Mouse (Mus musculus): ENCODE measurements around the gene Olfr876. TPM values are rescaled to one million over a fixed set of nuclear protein-coding genes. Genes with fewer than 3 reads are reported as not detected.

Gene Olfr876
- total and polyA plus RNA-seq, 3 experiments = not detected

DNA sequence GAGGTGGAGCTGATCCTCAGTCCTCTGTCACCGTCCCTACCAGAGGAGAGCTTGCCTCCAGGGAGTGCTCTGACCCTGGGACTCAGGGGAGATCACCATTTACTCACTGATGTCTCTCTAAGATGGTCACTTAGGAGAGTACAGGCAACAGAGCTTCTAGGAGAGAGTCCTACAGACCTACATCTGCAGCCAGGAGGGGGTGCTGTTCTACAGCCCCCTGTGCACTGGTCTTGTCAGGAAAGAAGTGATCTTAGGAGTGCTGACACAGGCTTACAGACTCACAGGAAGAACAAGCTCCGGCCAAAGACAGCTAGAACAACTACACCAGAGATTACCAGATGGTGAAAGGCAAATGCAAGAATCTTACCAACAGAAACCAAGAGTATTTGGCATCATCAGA lies 40.3 kb upstream of the Olfr876 start:
- no peaks in the 10 kb centered on the region for H3K9me3 ChIP-seq (replicated peaks; ENCODE audit: insufficient read depth, low read length)
- H3K9ac ChIP-seq (ENCODE audit: control insufficient read depth, low read depth, low read length, poor library complexity, severe bottlenecking) = no peak overlapping the region
- H3K4me1 ChIP-seq (ENCODE audit: control insufficient read depth in 1 of 2, insufficient read depth in 2 of 2, low read length in 2 of 2) = no peaks in the 10 kb centered on the region
- H3K27ac ChIP-seq (ENCODE audit: control insufficient read depth, low read depth, low read length) = no peak overlapping the region
- TF ChIP-seq RAD21 (IDR thresholded peaks at IDR 0.05; ENCODE audit: low read depth, low read length) = peak; percentile 24
- no peak for TF ChIP-seq UBTF (IDR thresholded peaks at IDR 0.05; ENCODE audit: borderline replicate concordance, insufficient read depth, low read depth, low read length)
- TF ChIP-seq CHD1 (IDR thresholded peaks at IDR 0.05; ENCODE audit: low read depth, low read length) = no peak
- no peak for TF ChIP-seq POLR2A (IDR thresholded peaks at IDR 0.05; ENCODE audit: control insufficient read depth in 1 of 2, insufficient read depth in 1 of 2, low read depth in 1 of 2, low read length in 2 of 2, poor library complexity in 1 of 2)
- no peak for TF ChIP-seq TBP (IDR thresholded peaks at IDR 0.05; ENCODE audit: low read depth, low read length)
- no peak for TF ChIP-seq JUND (IDR thresholded peaks at IDR 0.05; ENCODE audit: low read depth, low read length)
- peak; percentile 42 for TF ChIP-seq SMC3 (IDR thresholded peaks at IDR 0.05; ENCODE audit: low read depth, low read length)
- no peak for TF ChIP-seq MAFK (IDR thresholded peaks at IDR 0.05; ENCODE audit: borderline replicate concordance, low read depth, low read length)
- no peak for TF ChIP-seq MXI1 (IDR thresholded peaks at IDR 0.05; ENCODE audit: low read depth, low read length)
- no peak for TF ChIP-seq RCOR1 (IDR thresholded peaks at IDR 0.05; ENCODE audit: low read depth, low read length)
- no peak for TF ChIP-seq E2F4 (IDR thresholded peaks at IDR 0.05; ENCODE audit: borderline replicate concordance, low read depth, low read length)
- no peak for TF ChIP-seq ZKSCAN1 (IDR thresholded peaks at IDR 0.05; ENCODE audit: low read depth, low read length)
- no peak for TF ChIP-seq MAX (IDR thresholded peaks at IDR 0.05; ENCODE audit: low read length)
- TF ChIP-seq ZNF384 (IDR thresholded peaks at IDR 0.05; ENCODE audit: low read depth, low read length) = no peak
- TF ChIP-seq POLR2AphosphoS2 (IDR thresholded peaks at IDR 0.05; ENCODE audit: low read length) = no peak
- TF ChIP-seq CTCF (IDR thresholded peaks at IDR 0.05 in 2 of 3, conservative IDR thresholded peaks at IDR 0.05 in 1 of 3; ENCODE audit: control insufficient read depth in 1 of 3, insufficient read depth in 1 of 3, low read depth in 2 of 3, low read length in 3 of 3, poor library complexity in 1 of 3, severe bottlenecking in 1 of 3) = peak; percentile 16 to 33 (median 33); a peak in 5 of 6 replicates
- TF ChIP-seq MYC (IDR thresholded peaks at IDR 0.05; ENCODE audit: low read depth, low read length) = no peak
- H3K27me3 ChIP-seq (ENCODE audit: control insufficient read depth in 1 of 2, insufficient read depth in 2 of 2, low read length in 2 of 2) = no peaks in the 10 kb centered on the region; a peak in 1 of 4 replicates
- peak; percentile 18 for DNase-seq (ENCODE audit: low read depth, low spot score)
- no peaks in the 10 kb centered on the region for H3K36me3 ChIP-seq (ENCODE audit: control insufficient read depth in 1 of 2, insufficient read depth in 2 of 2, low read length in 2 of 2)
- no peak overlapping the region for H3K4me3 ChIP-seq (ENCODE audit: control insufficient read depth in 1 of 2, insufficient read depth in 1 of 2, low read depth in 2 of 2, low read length in 2 of 2)
- H3K79me2 ChIP-seq (ENCODE audit: control insufficient read depth, insufficient read depth, low read length, poor library complexity) = no peaks in the 10 kb centered on the region

GRCm38 (mm10) chr9:37770661-37771060 lies 32.2 kb upstream of the Olfr876 start:
- no peak overlapping the region for H3K27ac ChIP-seq (ENCODE audit: control insufficient read depth, low read depth, low read length)
- no peak overlapping the region for H3K9ac ChIP-seq (ENCODE audit: control insufficient read depth, low read depth, low read length, poor library complexity, severe bottlenecking)
- no peaks in the 10 kb centered on the region for H3K36me3 ChIP-seq (ENCODE audit: control insufficient read depth in 1 of 2, insufficient read depth in 2 of 2, low read length in 2 of 2)
- no peaks in the 10 kb centered on the region for H3K4me1 ChIP-seq (ENCODE audit: control insufficient read depth in 1 of 2, insufficient read depth in 2 of 2, low read length in 2 of 2)
- H3K9me3 ChIP-seq (replicated peaks; ENCODE audit: insufficient read depth, low read length) = no peaks in the 10 kb centered on the region
- no peak for DNase-seq (ENCODE audit: low read depth, low spot score)
- TF ChIP-seq BHLHE40 (IDR thresholded peaks at IDR 0.05; ENCODE audit: borderline replicate concordance, low read depth, low read length) (no peak), RAD21 (IDR thresholded peaks at IDR 0.05; ENCODE audit: low read depth, low read length) (no peak), NRF1 (IDR thresholded peaks at IDR 0.05; ENCODE audit: insufficient read depth, low read depth, low read length, poor library complexity, severe bottlenecking) (no peak), SMC3 (IDR thresholded peaks at IDR 0.05; ENCODE audit: low read depth, low read length) (no peak), EP300 (IDR thresholded peaks at IDR 0.05; ENCODE audit: low read depth in 1 of 2, low read length in 2 of 2) (no peak), TCF12 (IDR thresholded peaks at IDR 0.05; ENCODE audit: low read depth, low read length) (no peak), SIN3A (IDR thresholded peaks at IDR 0.05; ENCODE audit: low read length) (no peak), KAT2A (conservative IDR thresholded peaks at IDR 0.05; ENCODE audit: low read depth, low read length) (no peak)
- no peak overlapping the region for H3K4me3 ChIP-seq (ENCODE audit: control insufficient read depth in 1 of 2, insufficient read depth in 1 of 2, low read depth in 2 of 2, low read length in 2 of 2)
- H3K79me2 ChIP-seq (ENCODE audit: control insufficient read depth, insufficient read depth, low read length, poor library complexity) = no peaks in the 10 kb centered on the region
- H3K27me3 ChIP-seq (ENCODE audit: control insufficient read depth in 1 of 2, insufficient read depth in 2 of 2, low read length in 2 of 2) = no peaks in the 10 kb centered on the region; a peak in 2 of 4 replicates

All from MEL (cell line).